ENCODE assay signal across 13 mouse cellular contexts in genomic region chr15:98780075-98780474, GRCm38 (mm10). TPM values are rescaled to one million over a fixed set of nuclear protein-coding genes. Genes with fewer than 3 reads are reported as not detected.
DNase-seq lines count a peak whose midpoint lies in the region; TF ChIP-seq lines count a peak whose summit lies in the region.
"Had no signal": no experiment of that assay in that cellular context is flagged by ENCODE, and none has a peak within 500 bp of the region (broad histone marks: within the 10 kb centered on the region; RNA-seq: fewer than 3 reads in every experiment).

No protein-coding gene starts in this region.

- no peak overlapping the region for H3K4me3 ChIP-seq in gastrocnemius, adult 2 months
- H3K4me3 ChIP-seq: forebrain, embryonic 13.5 days; kidney, embryonic 15.5 days; liver, embryonic 13.5 days had no signal

- peak; percentile 70 for DNase-seq in gastrocnemius, adult 2 months
- DNase-seq in gastrocnemius, postnatal 36 days: no peak
- DNase-seq in ovary, adult 18-20 months (ENCODE audit: low spot score): peak; percentile 67
- DNase-seq in ovary, postnatal 14 days (ENCODE audit: low spot score): no peak
- peak; percentile 34 to 58 for DNase-seq in heart, adult 9 months (ENCODE audit: low spot score in 2 of 2)
- no peak for DNase-seq in layer of hippocampus, adult 8-10 months (ENCODE audit: low spot score in 2 of 2)
- no peak for DNase-seq in cerebellum, postnatal 36 days
- DNase-seq in cerebellum, postnatal 14 days: no peak
- DNase-seq: cerebellum, adult 18-20 months; liver, embryonic 13.5 days had no signal

- H3K27ac ChIP-seq in gastrocnemius, adult 2 months: peak overlapping the region; percentile 28; the same call in 1 of the 2 replicates
- H3K27ac ChIP-seq: forebrain, embryonic 13.5 days; kidney, embryonic 15.5 days; liver, embryonic 13.5 days had no signal

- no peak for TF ChIP-seq CTCF in gastrocnemius, adult 2 months (IDR thresholded peaks at IDR 0.05)

- intact Hi-C loops in gastrocnemius, adult 2 months (cut with DNase I): no loop called here
- intact Hi-C loops in gastrocnemius, postnatal 36 days (cut with DNase I): no loop called here

RNA-seq across cellular contexts. Expression of gene Wnt10b, which starts 2.1 kb away (rescaled TPM):
- total RNA-seq in gastrocnemius, adult 2 months (2021): 1 to 10 TPM in 1 of 2 experiments, under 1 TPM in 1; 0.97 to 1.4 TPM
- under 1 TPM; 0.69 to 0.87 TPM for total RNA-seq in gastrocnemius, postnatal 36 days (2021)
- total RNA-seq in layer of hippocampus, adult 8-10 months (2022): under 1 TPM; 0.16 to 0.59 (median 0.41) TPM

RNA-seq across cellular contexts. Expression of gene Wnt1, which starts 9.6 kb away (rescaled TPM):
- total RNA-seq in gastrocnemius, adult 2 months (2021): under 1 TPM in 1 of 2 experiments, not detected in 1; 0.08 TPM
- total RNA-seq in gastrocnemius, postnatal 36 days (2021): not detected
- total RNA-seq in layer of hippocampus, adult 8-10 months (2022): not detected
- total RNA-seq: megakaryocyte progenitor cell, adult 5-6 weeks had no signal

RNA-seq across cellular contexts. Expression of gene Arf3, which starts 17.1 kb away (rescaled TPM):
- 1 to 10 TPM; 8.1 to 9.4 TPM for total RNA-seq in gastrocnemius, adult 2 months (2021)
- 1 to 10 TPM; 7.4 to 8.2 TPM for total RNA-seq in gastrocnemius, postnatal 36 days (2021)
- total RNA-seq in layer of hippocampus, adult 8-10 months (2022): 100 to 1,000 TPM; 730 to 835 (median 787) TPM

RNA-seq across cellular contexts. Expression of gene Ddn, which starts 29.2 kb away (rescaled TPM):
- total RNA-seq in gastrocnemius, adult 2 months (2021): under 1 TPM; 0.33 to 0.78 TPM
- total RNA-seq in gastrocnemius, postnatal 36 days (2021): under 1 TPM; 0.28 to 0.96 TPM
- 1,000 to 10,000 TPM; 1,258 to 1,383 (median 1,345) TPM for total RNA-seq in layer of hippocampus, adult 8-10 months (2022)

RNA-seq across cellular contexts. Expression of gene Prkag1, which starts 51.2 kb away (rescaled TPM):
- 10 to 100 TPM; 49.0 to 59.5 TPM for total RNA-seq in gastrocnemius, adult 2 months (2021)
- 10 to 100 TPM; 39.3 to 50.3 TPM for total RNA-seq in gastrocnemius, postnatal 36 days (2021)
- 10 to 100 TPM; 49.0 to 55.2 (median 50.2) TPM for total RNA-seq in layer of hippocampus, adult 8-10 months (2022)

Comparison
In these comparisons a context has a peak if more than half of its experiments do, and no peak if none do; other contexts are left out.
1. DNase-seq: peak in gastrocnemius, adult 2 months (single experiment), ovary, adult 18-20 months (single experiment) and heart, adult 9 months (2 of 2); none in gastrocnemius, postnatal 36 days (0 of 2), ovary, postnatal 14 days (single experiment), layer of hippocampus, adult 8-10 months (0 of 2), cerebellum, postnatal 36 days (0 of 2) and cerebellum, postnatal 14 days (0 of 2).
2. RNA of gene Arf3, which starts 17.1 kb away (total RNA-seq): 730 to 835 TPM in layer of hippocampus, adult 8-10 months; 8.1 to 9.4 TPM in gastrocnemius, adult 2 months and 7.4 to 8.2 TPM in gastrocnemius, postnatal 36 days; every median in the first group is over 10 times any median in the second.